Mouse (Mus musculus) gastrocnemius, adult 8-10 months (tissue): Measurements from ENCODE around the gene Phgr1. TPM values are rescaled to one million over a fixed set of nuclear protein-coding genes. Genes with fewer than 3 reads are reported as not detected.

Source experiments
- DNase-seq, 2 experiments: peaks; one replicate each; pipeline ENCODE4 v3.0.0; 2022; ENCODE audit warnings: low spot score in 2 of 2
- total RNA-seq, 4 experiments: library from RNA; stranded (reverse); gene quantifications; 2 replicates each; pipeline ENCODE4 v1.2.4; 2022

Phgr1 gene
- total RNA-seq, 4 experiments from 2014 or later, result not detected

DNA sequence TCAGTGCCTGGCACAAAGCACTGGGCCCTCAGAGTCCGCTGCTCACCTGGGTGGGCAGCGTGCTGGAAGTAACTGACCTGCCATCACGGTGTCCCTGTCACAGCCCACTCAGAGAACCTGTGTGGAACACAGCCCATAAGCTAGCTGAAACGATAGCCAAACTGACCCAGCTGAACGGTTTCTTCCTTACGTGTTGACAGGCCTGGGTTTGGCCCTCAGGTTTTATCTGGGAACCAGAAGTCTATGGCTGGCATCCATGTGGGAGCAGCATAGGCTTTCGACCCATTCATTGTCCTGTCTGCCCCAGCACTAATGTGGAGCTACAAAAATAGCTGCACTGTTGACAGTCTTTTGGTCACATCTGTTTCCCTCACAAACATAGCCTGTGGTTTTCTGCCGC, 22.1 kb upstream of the Phgr1 start:
- no peak for DNase-seq

DNA sequence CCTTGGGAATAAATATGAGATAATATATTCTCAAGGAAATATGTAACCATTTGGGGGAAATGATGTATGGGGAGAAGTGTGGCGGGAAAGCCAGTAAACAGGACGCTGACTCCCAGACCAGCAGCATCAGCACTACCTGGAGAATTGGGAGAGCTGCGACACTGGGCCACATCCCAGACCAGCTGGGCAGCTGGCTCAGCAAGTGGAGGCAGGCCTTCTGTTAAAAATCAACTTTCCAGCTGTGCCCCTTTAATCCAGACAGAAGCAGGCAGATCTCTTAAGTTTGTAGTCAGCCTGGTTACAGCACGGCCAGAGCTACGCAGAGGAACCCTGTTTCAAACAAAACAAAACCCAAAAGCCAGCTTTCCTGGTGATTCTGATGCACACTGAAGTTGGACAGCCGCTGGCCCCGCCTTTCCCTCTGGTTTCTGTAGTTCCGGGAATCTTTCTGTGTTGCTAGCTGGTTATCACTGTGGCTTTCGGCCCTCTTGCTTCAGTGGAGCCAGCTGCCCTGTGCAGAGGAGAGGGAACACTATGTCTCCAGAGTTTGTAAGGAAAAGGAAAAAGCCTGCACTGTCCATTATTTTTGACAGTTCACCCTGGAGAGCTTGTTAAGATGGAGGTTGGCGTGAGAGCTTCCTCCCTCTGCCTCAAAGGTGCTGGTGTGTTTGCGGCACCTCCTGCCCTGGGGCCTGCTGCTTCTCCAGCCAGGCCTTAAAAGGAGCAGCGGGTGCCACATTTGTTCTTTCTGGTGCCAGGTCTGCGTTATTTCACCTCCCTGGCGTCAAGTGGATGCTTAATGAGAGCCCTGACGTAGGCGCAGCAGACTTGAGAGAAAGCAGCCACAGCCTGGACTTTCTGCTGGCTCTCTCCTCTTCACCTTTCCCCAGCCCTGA, 20.4 kb upstream of the Phgr1 start:
- no peak for DNase-seq

DNA sequence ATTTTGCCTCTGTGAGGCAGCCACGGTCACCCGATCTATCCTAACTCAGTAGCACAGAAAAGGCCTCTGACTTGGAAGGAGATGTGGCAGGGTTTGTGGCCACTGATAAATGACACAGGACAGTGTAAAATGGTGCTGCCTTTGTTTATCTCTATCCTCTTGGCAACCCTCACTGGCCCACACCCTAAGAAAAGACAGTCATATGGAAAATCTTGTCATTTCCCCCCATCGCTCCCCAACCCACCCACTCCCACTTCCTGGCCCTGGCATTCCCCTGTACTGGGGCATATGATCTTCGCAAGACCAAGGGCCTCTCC, 19.8 kb upstream of the Phgr1 start:
- DNase-seq, result no peak

DNA sequence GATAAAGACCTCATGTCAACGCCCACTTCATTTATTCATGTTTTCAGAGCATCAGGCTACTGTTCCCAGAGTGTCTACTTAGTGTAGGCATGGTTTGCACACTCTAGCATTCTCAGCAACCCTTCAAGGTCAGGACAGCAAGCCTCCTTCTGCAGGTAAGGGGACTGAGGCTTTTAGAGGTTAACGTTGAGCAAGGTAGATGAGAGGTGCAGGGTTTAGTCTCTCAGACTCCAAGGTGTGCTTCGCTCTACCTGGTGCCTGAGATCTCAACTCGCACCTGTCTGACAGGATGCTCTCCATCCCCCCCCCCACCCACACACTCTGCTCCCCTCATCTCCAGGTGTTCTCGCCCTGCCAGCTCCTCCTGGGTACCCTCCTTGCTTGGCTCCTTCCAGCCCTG, 18.4 kb upstream of the Phgr1 start:
- no peak for DNase-seq

DNA sequence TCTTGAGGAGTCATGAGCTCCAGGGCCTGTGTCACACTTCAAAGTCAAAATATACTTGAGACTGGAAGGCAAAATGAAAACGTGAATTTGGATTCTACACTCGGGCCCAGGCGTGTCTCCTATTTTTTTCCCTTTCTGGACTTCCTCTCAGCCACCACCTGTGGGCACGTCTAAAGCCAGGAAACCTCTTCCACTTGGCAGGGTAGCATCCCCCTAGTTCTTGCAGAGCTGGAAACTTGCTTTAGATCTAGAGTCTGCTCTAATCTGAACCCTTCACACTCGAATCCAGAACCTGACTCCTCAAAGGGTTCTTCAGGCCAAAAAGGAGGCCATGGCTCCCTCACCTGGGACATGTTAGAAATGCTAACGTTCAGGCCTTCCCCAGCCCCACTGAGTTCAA, 17.2 kb upstream of the Phgr1 start:
- DNase-seq, result no peak

DNA sequence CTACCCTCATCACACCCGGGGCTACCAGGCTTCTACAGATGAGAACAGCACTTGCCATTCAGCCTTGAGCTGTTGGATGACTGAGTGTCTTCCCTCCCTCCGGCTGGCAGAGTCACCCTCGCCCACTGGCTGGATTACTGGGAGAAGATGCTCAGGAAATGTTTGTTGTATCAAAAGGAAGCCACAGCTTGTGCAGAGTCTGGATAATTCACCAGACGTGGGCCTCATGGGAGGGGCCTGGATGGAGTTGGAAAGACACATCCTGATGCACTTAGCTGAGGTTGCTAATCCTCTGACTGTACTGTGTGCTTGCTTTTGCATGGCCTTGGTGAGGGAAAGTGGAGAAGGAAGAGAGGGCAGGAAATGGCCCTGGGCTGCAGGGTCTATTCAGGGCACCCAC, 16.5 kb upstream of the Phgr1 start:
- no peak for DNase-seq

DNA sequence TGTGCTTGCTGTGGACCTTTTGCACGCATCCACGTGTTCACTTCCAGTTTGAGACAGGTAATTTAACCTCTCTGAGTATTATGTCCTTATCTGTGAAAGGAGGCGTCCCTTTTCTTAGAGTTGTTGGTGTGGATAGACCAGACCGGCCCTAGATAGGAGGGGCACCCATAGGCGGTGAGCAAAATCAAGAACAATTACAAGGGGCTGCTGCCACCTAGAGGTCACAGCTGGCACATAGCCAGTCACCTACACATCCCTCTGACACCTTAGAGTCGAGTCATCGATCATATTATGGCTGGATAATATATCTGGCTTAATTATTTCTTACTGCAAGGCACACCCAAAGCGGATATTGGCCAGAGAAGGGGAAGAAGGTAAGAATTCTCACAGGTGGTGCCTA, 12.7 kb upstream of the Phgr1 start:
- no peak for DNase-seq

DNA sequence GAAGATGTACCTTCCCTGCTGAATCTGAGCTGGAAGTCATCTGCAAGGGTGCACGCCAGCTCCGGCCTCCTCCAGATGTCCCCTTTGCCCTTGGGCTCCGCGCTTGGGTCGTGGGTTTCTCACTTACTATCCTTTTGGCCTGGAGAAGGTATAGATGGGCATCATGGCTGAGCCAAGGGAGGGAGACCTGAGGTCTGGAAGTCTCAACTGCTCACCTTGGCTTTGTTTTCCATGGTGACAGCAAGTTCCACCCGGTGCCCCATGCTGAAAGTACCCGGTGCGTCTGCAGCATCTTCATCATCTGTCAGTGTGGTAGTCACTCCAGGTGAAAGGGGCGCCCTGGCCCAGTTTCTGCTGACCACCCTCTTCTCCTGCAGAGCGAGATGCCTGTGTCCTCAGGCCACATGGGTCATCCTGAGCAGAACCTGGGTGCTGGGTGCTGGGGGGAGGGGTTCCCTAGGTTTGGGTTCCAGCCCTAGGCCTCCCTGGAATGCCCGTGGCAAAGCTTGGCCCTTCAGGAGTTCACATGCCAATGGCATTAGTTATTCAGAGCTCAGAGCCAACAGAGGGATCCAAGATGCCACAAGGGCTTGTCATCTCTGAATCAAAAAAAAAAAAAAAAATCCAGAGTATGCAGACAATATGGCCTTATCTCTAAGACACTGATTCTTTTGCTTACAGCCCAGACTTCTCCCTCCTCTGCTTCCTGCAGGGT, 12.1 kb upstream of the Phgr1 start:
- no peak for DNase-seq

DNA sequence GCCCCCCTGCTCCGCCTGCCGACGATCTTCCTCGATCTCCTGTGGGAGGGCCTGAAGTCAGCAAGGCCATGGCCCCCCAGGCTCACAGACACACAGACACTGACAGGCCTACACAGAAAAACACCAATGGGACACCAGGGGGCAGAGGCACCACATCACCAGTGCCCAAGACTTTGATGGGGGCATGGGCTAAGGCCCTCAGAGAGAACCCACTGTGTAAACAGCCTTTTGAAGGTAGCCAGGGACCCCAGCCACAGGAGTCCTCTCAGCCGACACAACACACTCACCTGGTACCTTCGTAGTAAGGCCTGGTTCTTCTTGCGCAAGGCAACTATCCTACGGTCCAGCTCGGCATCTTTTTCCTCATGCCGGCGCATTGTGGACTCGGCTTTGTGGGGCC, 11.2 kb upstream of the Phgr1 start:
- DNase-seq, result no peak

DNA sequence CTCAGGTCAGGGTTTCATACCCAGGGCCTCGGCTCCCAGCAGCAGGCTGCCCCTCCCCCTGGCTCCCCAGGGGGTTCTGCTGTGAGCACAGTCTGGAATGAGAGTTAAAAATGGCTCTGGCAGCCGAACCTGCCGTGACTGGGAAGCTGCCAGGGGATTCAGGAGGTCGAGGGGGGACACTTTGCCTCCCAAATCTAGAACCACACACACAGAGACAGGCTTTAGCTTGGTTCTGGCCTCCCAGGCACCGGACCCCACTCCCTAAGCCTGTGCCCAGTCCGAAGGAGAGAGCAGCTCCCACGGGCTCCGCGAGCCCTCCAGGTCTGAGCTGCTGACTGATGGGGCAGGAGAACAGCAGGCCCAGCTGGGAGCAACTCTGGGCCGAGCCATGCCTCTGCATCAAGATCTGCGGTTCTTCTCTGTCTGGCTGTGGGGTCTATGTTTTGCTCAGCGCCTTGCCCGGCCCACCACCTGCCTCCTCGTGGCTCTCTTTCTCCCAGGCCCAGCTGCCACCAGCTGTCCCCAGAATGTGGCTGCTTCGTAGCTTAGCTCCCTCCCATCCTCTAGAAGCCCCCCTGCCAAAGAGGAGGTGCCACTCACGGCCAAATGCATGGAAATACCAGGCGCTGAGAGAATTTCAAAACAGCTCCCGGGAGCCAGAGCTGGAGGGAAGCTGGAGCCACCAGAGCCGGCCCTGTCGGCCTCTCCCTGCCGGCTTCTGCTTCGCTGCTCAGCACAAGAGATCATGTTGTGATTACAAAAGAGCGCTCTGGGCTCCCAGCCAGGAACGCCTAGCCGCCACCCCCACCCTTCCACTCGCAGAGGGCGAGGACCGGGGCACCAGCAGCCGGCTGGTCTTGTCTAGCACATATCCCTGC, 10.4 kb upstream of the Phgr1 start, which contains the start of gene Ccdc9b:
Ccdc9b (minus strand) TSS at position 756 of the 878 bp plus-strand sequence.
- DNase-seq, result peak; percentile 89 to 91

DNA sequence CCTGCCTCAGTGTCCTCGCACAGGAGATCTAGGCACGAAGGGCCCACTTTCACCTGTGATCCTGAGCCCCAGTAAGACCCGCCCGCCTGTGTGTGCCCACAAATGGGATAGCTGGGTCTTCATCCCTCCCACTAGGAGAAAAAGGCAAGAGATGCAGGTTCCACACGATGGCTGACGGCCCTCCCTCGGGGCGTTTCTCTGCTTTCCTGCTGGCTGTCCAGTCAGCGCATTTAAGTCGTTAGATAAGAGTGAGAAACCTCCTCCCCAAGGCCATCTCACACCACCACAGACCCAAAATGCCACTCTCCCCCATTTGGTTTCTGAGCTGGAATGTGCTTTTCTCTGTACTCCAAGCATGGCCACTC, 9.8 kb upstream of the Phgr1 start:
- no peak for DNase-seq

DNA sequence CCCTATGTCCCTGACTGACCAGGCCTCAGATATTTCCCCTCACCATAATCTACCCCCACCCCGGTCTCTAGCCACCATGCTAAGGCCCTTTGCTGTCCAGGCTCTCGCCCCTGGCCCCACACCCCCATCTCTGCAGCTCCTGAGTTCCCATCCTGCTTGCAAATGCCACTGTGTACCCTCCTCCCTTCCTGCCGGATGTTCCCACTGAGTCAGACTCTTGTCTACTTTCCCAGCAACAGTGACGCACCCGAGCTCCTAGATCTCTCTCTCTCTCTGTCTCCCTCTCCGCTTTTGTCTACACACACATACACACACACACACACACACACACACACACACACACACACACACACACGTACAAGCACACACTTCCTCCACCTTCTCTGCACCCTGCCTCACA, 9.1 kb upstream of the Phgr1 start:
- DNase-seq, result no peak

DNA sequence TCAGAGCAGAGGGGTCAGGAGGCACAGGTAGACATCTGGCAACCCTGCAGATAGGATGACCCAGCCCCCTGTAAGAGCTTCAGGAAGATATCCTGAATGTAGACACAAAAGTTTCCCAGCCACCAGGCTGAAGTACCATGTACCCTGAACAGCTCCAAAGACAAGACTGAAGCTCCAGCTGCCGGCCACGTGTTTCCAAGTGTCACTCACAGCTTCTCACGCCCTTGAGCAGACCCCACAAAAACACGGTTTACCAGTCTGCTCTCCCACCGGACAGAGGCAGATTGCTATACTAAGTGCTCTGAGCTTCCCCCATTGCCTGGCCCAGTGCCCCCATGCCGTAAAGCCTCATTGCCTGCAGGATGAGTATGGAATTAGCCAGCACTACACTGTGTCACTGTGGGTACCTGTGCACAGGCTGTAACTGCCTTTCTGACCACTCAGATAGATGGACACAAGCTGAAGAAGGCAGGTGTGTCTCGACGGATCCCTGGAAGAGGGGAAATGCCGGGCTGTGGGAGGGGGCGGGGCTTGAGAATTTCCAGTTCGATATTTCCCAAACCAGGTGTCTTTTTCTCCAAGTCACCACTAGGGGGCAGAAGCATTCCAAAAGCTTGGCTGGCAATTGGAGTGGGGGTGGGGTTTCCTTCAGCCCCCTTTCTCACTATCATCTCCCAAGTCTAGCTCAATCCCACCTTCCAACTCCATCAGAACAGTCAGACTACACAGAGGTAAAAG, 8.3 kb upstream of the Phgr1 start:
- no peak for DNase-seq

DNA sequence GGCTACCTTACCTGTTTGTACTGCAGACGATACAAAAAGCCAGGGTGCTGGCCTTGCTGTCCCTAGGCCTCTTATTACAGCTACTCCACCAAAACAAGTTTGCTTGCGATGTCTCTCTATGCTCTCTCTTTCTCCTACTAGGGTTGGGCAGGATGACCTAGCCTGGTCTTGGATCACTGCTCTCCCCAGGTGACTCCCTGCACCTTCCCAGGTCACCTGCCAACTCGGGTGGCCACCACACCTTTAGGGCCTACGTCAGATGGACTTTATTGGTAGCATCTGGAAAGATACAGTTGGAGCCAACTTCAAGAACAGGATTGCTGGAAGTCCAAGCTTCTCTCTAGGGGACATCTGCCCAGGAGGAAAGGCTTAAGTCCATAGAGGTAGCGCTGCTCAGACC, 7.7 kb upstream of the Phgr1 start:
- no peak for DNase-seq

DNA sequence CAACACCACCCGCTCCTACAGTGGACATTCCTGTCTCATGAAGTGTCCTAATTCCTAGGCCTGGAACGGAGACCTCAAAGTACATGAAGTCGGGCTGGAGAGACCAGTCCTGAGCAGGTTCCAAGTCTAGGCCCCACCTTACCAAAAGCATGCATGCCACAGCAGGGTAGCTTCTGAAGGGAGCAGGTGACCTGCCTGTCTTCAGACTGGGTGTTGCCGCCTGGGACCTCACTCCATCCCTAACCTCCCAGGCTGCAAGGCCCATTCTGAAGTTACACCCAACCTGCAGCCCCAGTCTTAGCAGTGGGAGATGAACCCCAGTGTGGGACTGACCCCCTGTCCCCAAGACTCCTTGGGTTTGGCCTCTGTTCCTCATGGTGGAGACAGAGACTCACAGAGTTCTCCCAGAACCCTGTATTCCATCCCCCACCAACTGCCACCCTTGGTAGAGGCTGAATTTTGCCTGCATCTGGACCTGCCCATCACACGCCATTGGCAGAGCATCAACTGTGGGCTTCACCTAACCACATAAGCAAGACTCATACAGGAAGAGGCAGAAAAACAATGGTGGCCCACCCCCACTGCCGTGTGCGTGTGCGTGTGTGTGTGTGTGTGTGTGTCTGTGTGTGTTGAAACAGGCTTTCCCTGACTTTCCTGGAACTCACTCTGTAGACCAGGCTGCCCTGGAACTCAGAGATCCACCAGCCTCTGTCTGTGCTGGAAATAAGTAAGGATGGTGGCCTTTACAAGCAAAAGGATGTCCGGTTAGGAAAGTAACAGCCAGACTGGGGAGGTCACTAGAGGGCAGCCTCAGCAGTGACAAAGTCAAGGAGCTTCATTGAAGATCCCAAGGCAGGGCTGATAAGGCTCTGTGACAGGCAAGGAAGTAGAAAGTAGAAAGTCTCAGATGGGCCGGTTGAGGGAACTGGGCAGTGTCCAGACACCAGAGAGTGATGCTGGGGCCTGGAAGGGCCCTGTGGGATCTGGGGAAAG, 6.2 kb upstream of the Phgr1 start:
- DNase-seq, result no peak

DNA sequence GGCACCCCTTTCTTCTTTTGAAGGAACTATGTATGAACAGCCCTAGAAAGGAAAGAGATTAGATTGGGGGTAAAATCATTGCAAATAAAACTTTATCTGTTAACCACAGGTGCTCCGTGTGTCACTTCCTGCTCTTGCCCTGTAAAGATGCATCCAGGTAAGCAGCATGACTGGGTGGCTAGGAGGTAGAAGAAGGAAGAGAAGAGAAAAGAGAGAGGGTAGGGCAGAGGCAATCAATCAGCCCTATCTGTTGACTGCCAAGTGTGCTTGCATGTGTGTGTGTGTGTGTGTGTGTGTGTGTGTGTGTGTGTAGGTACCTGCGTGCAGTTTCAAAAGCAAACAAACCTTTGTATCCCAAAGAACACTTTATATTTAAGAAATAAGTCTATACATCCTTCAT, 2.0 kb downstream of the Phgr1 start:
- DNase-seq, result no peak

DNA sequence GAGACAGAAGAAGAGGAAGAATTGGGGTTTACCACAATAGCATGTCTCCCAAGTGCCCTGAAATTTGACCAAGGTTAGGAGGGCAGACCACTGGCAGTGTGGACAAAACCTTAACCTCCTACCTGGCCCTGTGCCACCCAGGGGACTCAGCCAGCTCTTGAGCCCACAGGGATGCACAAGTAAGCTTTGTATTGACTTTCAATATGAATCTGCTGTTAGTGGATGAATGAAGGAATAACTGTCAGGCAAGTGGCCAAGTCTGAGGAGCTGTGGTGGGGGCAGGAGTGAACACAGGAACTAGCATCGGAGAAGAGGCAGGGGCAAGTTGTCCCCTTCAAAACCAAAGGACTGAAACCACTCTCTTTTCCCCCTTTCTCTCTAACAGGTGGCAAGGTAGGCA, 2.8 kb downstream of the Phgr1 start:
- DNase-seq, result no peak

DNA sequence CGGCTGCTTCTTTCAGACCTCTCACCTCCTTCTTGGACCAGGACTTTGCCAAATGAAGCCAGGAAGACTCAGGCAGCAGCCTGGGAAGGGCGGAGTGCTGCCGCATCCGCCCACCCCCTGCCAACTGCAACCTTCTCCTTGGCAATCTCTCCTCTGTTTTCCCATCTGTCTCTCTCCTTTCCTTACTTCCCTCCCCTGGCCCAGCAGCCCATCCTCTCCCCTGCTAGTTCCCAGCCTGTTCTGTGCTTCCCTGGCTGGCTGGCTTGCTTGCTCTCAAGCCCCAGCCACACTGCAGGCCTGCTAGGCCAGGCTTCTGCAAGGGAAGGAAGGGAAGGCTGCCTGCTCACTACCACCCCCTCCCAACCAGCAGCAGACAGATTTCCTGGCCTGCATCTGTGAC, 3.3 kb downstream of the Phgr1 start:
- no peak for DNase-seq

DNA sequence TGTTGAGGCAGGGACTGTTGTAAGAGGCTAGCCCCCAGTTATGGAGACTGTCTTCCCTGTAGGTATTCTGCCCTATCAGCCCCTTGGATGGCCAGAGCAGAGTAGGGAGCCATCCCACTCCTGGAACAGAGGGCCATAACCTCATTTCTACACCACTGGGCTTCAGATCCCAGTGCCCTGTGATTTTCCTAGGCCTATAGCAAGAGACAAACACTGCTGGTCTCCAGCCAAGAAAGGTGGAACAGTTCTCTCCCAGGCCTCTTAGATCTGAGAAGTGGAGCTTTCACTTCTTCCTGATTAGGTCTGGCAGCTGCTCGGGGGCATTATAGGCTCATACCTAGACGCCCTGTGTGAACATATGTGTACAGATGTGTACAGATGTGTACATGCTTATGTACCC, 3.7 kb downstream of the Phgr1 start:
- no peak for DNase-seq

DNA sequence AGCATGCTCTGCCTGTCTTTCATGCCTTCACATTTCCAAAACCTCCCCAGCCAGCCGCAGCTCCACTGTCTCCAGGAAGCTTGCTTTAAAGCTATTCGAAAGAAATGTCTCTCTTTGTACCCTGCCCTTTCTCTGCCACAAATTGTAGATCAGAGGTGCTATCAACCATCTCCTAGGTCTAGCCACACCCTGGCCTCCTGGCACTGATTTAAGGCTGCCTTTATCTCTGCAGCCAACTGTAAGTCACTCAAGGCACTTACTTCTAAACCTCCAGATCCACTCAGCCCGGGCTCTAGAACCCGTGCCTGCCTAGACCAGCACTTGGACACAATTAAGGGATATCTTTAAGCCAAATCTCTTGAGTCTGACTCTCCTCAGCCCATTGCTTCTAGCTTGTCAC, 5.8 kb downstream of the Phgr1 start:
- DNase-seq, result no peak
